Mouse (Mus musculus): ENCODE measurements at regions not wholly inside any gene's neighbourhood (a gene's known extent, or its start where the extent isn't known, plus 50 kb on each side); places are given as distances from the start of the nearest gene placed in this dataset.

DNA sequence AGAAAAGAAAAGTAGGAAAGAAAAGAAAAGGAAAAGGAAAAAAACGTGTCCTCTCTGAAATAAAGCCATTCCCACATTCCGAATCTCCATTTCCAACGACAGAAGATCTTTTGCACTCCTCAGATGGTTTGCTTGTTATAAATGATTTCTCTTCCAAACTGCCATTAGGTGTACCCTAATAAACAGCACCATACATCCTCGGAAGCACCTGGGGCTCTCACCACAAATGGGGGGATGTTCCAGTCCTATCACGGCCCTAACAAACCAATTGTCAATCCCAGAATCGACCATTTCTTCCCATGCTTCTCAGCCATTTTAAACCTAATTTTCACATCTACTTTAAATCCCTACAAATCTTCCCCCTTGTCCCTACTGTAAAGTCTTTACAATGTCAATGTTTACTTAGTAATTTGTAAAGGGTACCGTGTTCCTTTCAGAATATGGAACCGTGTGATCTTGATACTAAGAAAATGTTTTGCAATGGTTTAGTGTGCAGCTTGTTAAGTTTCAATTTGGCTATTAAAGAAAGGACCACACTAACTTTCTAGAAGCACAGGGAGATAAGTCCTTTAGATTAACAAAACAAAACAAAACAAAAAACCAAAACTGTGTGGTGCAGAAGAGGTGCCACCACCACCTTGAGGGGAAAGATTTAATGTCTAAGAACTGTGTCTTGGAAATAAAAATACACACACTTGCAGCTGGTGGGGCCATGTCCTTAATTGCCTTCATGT lies 66.6 kb upstream of the Chd2 start:
- Histone ChIP-seq H3K4me1 (ENCODE audit: insufficient read depth) (peaks cover 10% of the 10 kb centered on the region), H3K27me3 (ENCODE audit: insufficient read depth, low read length) (no peaks in the 10 kb centered on the region), H3K36me3 (replicated peaks; ENCODE audit: insufficient read depth, low read length) (no peaks in the 10 kb centered on the region), H3K4me3 (ENCODE audit: low read depth, low read length) (peak overlapping the region; percentile 48), H3K9ac (replicated peaks) (peak overlapping the region; percentile 71), H3K27ac (ENCODE audit: low read depth) (peak overlapping the region; percentile 87), H3K9me3 (ENCODE audit: low read length) (no peaks in the 10 kb centered on the region), H3K4me2 (ENCODE audit: low read depth, low read length) (peak overlapping the region; percentile 81)
- ATAC-seq: no peak
- DNase-seq: no peak
- TF ChIP-seq CTCF (IDR thresholded peaks at IDR 0.05; ENCODE audit: low read depth): no peak
- 21% methylated on average over 8 of the region's 8 CpGs for WGBS (ENCODE audit: insufficient replicate concordance)

DNA sequence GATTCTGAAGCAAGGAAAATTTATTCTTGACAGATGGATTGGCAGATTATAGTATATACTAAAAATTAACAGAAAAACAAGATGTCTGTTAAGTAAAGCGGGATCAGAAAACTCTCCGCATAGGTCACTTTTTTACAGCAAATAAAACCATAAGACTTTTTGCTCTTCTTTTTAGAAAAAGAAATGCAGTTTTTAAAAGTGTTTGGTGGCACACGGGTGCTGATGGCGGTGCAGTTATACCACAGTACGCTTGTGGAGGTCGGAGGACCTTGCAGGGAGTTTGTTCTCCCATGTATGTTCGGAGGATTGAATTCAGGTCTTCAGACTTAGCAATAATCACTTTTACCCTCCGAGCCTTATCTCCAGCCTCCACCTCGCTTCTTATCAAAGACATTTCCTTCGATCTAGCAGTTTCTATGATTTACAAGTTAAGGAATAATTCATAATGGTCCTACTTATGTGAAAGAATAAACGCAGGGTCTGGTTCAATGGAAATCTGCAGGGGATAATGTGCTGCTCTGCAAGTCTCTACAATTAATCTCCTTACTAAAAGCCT lies 65.9 kb upstream of the Chd2 start:
- no peak for TF ChIP-seq EP300 (IDR thresholded peaks at IDR 0.05; ENCODE audit: low read depth)
- TF ChIP-seq CTCF (IDR thresholded peaks at IDR 0.05; ENCODE audit: low read depth): no peak
- peak overlapping the region; percentile 87 for H3K27ac ChIP-seq (ENCODE audit: low read depth)
- no peaks in the 10 kb centered on the region for H3K9me3 ChIP-seq (ENCODE audit: low read length)
- H3K36me3 ChIP-seq (replicated peaks; ENCODE audit: insufficient read depth, low read length): no peaks in the 10 kb centered on the region
- H3K27me3 ChIP-seq (ENCODE audit: insufficient read depth, low read length): no peaks in the 10 kb centered on the region
- ATAC-seq: peak; percentile 18; the same call in 1 of the 2 replicates
- DNase-seq: no peak
- peaks cover 10% of the 10 kb centered on the region for H3K4me1 ChIP-seq (ENCODE audit: insufficient read depth)
- peak overlapping the region; percentile 48 for H3K4me3 ChIP-seq (ENCODE audit: low read depth, low read length)
- H3K9ac ChIP-seq (replicated peaks): peak overlapping the region; percentile 71
- WGBS (ENCODE audit: insufficient replicate concordance): 7% methylated on average over 11 of the region's 11 CpGs
- peak overlapping the region; percentile 81 for H3K4me2 ChIP-seq (ENCODE audit: low read depth, low read length)

DNA sequence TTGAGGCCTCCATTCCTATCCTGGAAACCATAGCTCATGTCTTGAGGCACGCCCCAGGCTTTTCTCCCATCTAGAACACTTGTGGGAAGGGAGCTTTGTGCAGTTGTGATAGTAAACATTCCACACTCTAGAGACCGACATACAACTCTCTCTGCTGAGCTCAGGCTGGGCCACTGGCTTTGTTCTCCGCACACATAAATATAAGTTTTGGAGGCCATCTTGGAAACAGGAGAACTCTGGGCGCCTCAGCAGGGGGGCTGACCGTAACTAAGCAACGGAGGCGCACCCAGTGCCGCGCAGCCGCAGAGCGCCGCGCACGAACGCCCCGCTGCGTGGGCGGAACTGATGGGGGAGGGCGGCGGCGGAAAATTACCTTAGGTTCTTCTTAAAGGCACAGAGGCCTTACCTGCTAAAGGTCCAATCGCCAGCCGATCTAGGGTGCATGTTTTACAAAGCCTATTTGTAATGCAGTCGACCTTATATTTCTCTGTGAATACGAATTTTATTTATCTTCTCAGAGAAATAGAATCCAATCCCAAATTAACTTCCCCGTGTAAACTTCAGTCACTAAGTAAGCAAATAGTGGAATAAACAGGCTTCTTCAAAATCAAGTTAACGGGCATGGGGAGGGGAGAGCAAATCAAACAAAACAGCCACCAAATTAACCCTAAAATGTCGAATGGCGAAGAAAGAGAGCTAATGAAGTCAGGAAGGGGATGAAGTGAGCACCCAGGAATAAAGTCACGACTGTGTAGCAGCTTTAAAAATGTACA lies 65.2 kb upstream of the Chd2 start:
- Histone ChIP-seq H3K9ac (replicated peaks) (peak overlapping the region; percentile 71), H3K4me3 (ENCODE audit: low read depth, low read length) (peak overlapping the region; percentile 48), H3K4me1 (ENCODE audit: insufficient read depth) (peaks cover 11% of the 10 kb centered on the region), H3K36me3 (replicated peaks; ENCODE audit: insufficient read depth, low read length) (no peaks in the 10 kb centered on the region), H3K9me3 (ENCODE audit: low read length) (no peaks in the 10 kb centered on the region), H3K4me2 (ENCODE audit: low read depth, low read length) (peak overlapping the region; percentile 81), H3K27me3 (ENCODE audit: insufficient read depth, low read length) (no peaks in the 10 kb centered on the region), H3K27ac (ENCODE audit: low read depth) (peak overlapping the region; percentile 87)
- TF ChIP-seq CTCF (IDR thresholded peaks at IDR 0.05; ENCODE audit: low read depth): no peak
- no peak for TF ChIP-seq EP300 (IDR thresholded peaks at IDR 0.05; ENCODE audit: low read depth)
- WGBS (ENCODE audit: insufficient replicate concordance): 4% methylated on average over 30 of the region's 30 CpGs
- peak; percentile 96 for ATAC-seq
- peak; percentile 94 for DNase-seq

DNA sequence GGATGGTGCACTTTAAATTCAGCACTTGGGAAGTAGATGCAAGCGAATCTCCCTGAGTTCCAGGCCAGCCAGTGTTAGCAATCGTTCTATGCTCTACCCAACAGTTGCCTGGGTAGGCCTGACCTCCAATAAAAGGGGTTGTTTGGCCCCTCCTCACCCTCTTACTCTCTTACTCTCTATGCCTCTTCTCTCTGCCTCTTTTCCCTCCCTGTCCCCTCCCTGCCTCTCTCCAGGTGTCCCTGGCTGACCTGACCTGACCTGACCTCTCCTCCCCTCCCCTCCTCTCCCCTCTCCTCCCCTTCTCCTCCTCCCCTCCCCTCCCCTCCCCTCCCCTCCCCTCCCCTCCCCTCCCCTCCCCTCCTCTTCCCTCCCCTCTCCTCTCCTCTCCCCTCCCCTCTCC lies 63.0 kb upstream of the Chd2 start:
- H3K36me3 ChIP-seq (replicated peaks; ENCODE audit: insufficient read depth, low read length): no peaks in the 10 kb centered on the region
- 61% methylated on average over 2 of the region's 2 CpGs for WGBS (ENCODE audit: insufficient replicate concordance)
- no peak for TF ChIP-seq EP300 (IDR thresholded peaks at IDR 0.05; ENCODE audit: low read depth)
- H3K9ac ChIP-seq (replicated peaks): no peak overlapping the region
- no peaks in the 10 kb centered on the region for H3K27me3 ChIP-seq (ENCODE audit: insufficient read depth, low read length)
- H3K9me3 ChIP-seq (ENCODE audit: low read length): no peaks in the 10 kb centered on the region
- ATAC-seq: no peak
- no peak overlapping the region for H3K4me2 ChIP-seq (ENCODE audit: low read depth, low read length)
- H3K4me1 ChIP-seq (ENCODE audit: insufficient read depth): peaks cover 25% of the 10 kb centered on the region
- H3K4me3 ChIP-seq (ENCODE audit: low read depth, low read length): no peak overlapping the region
- DNase-seq: no peak
- no peak overlapping the region for H3K27ac ChIP-seq (ENCODE audit: low read depth)

DNA sequence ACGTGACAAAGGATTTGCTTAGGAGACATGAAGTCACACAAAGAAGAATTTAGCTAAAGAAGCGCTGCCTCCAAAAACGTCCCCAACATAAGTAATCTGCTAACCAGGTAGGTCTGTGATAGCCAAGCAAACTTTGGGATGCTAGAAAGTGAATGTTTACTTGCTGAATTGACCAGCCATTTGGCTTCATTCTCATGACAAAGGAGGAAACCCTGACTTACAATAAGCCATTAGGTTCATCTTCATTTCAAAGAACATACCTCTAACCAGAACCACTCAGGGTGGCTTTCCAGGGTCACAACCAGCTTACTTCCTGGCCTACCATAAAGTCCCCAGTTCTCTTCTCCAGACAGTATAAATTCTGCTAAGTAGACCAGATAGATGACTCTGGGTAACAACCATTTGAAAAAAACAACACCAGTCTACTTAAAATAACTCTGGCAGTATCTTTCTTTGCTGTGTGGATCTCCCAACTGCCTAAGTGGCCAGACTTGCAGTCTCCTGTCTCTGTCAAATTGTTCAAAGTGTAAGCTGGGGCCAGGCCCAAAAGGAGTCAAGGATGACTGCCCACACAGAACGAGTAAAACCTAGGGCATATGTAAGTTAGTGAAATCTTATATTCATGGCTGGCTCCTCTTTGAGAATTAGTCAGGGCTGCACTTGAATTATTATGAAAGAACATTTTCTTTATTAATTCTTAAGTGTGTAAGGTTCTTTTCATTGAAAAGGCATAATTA lies 61.4 kb upstream of the Chd2 start:
- Histone ChIP-seq H3K4me3 (ENCODE audit: low read depth, low read length) (no peak overlapping the region), H3K9ac (replicated peaks) (no peak overlapping the region), H3K27ac (ENCODE audit: low read depth) (no peak overlapping the region), H3K4me2 (ENCODE audit: low read depth, low read length) (no peak overlapping the region), H3K27me3 (ENCODE audit: insufficient read depth, low read length) (no peaks in the 10 kb centered on the region), H3K36me3 (replicated peaks; ENCODE audit: insufficient read depth, low read length) (no peaks in the 10 kb centered on the region), H3K9me3 (ENCODE audit: low read length) (no peaks in the 10 kb centered on the region), H3K4me1 (ENCODE audit: insufficient read depth) (peaks cover 28% of the 10 kb centered on the region)
- TF ChIP-seq CTCF (IDR thresholded peaks at IDR 0.05; ENCODE audit: low read depth) (no peak), EP300 (IDR thresholded peaks at IDR 0.05; ENCODE audit: low read depth) (no peak)
- WGBS (ENCODE audit: insufficient replicate concordance): 68% methylated on average over 4 of the region's 4 CpGs
- ATAC-seq: no peak
- no peak for DNase-seq

DNA sequence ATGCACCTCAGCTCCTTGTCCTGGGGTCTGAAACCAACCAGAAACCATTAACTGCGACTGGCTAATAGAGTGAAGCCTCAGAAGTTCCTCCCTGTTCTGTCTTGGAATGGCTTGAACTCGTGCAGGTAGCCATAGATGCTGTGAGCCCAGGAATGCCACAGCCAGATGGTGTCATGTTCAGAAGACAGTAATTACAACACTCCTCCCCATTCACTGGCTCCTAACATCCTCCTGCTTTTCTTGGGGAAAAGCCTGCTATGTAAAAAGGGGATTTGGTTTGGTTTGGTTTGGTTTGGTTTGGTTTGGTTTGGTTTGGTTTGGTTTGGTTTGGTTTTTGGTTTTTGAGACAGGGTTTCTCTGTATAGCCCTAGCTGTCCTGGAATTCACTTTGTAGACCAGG lies 59.7 kb upstream of the Chd2 start:
- Histone ChIP-seq H3K4me1 (ENCODE audit: insufficient read depth) (peaks cover 39% of the 10 kb centered on the region), H3K27ac (ENCODE audit: low read depth) (no peak overlapping the region), H3K9me3 (ENCODE audit: low read length) (no peaks in the 10 kb centered on the region), H3K27me3 (ENCODE audit: insufficient read depth, low read length) (no peaks in the 10 kb centered on the region), H3K36me3 (replicated peaks; ENCODE audit: insufficient read depth, low read length) (no peaks in the 10 kb centered on the region), H3K4me3 (ENCODE audit: low read depth, low read length) (no peak overlapping the region), H3K4me2 (ENCODE audit: low read depth, low read length) (no peak overlapping the region), H3K9ac (replicated peaks) (no peak overlapping the region)
- no peak for DNase-seq
- no peak for TF ChIP-seq EP300 (IDR thresholded peaks at IDR 0.05; ENCODE audit: low read depth)
- no peak for TF ChIP-seq CTCF (IDR thresholded peaks at IDR 0.05; ENCODE audit: low read depth)
- ATAC-seq: no peak
- 71% methylated on average over 2 of the region's 2 CpGs for WGBS (ENCODE audit: insufficient replicate concordance)

All from liver, postnatal 0 days (tissue).